Mouse (Mus musculus) cortical plate, adult 2 months (tissue): ENCODE data around the gene Olfr875. TPM values are rescaled to one million over a fixed set of nuclear protein-coding genes. Genes with fewer than 3 reads are reported as not detected.

Source experiments
- H3K27ac ChIP-seq: fragments of 200-500 bp; 2 replicates; pipeline ENCODE4 v1.5.1; 2012; ENCODE audit warnings: low read length, control low read depth, inconsistent platforms; ENCODE audit not compliant: insufficient read depth
- H3K4me1 ChIP-seq: fragments of 200-500 bp; 2 replicates; pipeline ENCODE4 v1.6.1; 2011; ENCODE audit warnings: low read length; ENCODE audit not compliant: control insufficient read depth, insufficient read depth
- H3K4me3 ChIP-seq: fragments of 200-500 bp; 2 replicates; pipeline ENCODE4 v1.5.1; 2011; ENCODE audit warnings: mild to moderate bottlenecking, low read length, control low read depth; ENCODE audit not compliant: insufficient read depth
- CTCF ChIP-seq: fragments of 200-500 bp; IDR thresholded peaks from 2 replicates; pipeline ENCODE4 v1.5.1; 2011; ENCODE audit warnings: mild to moderate bottlenecking, control low read depth, low read length; ENCODE audit not compliant: insufficient read depth; ENCODE audit errors: extremely low read depth
- POLR2A ChIP-seq: fragments of 200-500 bp; IDR thresholded peaks from 2 replicates; pipeline ENCODE4 v1.6.1; 2011; ENCODE audit warnings: mild to moderate bottlenecking, low read length, control low read depth; ENCODE audit not compliant: insufficient read depth; ENCODE audit errors: extremely low read depth
- polyA plus RNA-seq: library from polyadenylated mRNA; depleted of rRNA; stranded (reverse); fragments of >200 nt; gene quantifications from 2 replicates; pipeline ENCODE4 v1.2.3, GENCODE M21; 2012; rRNA removed

Gene Olfr875
- polyA plus RNA-seq, 1 experiment = not detected

DNA sequence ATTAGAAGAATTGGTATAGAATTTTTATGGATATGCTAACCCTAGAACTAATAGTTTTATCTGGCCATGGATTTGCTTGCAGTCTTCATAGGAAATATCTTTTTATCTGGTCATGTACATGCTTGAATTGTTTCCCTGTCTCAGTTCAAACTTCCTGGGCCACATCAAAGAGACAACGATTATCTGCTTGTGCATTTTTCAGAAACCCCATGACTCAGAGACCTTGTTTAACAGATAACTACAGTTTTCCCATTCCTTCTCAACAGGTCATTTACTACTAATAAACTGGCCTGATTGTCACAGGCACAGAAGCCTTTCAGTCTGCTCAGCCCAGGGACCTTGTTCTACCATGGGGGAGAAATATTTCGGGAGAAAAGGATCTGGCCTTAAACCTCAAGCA is 14.8 kb downstream of the Olfr875 start:
- TF ChIP-seq POLR2A (no peak), CTCF (no peak)
- no peak overlapping the region for H3K27ac ChIP-seq
- 0 out of 2 replicates have a peak, but pooled peaks cover 2% of the 10 kb centered on the region for H3K4me1 ChIP-seq

DNA sequence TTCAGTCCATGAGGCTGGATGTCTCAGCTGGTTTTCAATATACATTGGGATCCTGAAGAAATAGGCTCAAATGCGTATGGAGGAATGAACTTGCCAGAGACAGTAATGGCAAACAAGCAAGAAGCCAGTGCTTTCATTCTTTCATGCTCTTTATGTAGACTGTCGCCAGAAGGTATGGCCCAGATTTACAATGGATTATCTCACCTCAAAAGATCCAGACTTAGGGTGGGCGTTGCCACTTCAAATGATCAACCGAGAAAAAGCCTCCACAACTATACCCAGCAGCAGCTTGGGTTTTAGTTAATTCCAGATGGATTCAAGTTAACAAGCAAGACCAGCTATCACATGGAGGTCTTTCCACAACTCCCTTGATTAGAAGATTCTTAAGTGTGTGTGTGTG is 30.4 kb downstream of the Olfr875 start:
- no peak overlapping the region for H3K4me3 ChIP-seq
- no peak overlapping the region for H3K27ac ChIP-seq
- H3K4me1 ChIP-seq = no peaks in the 10 kb centered on the region
- TF ChIP-seq POLR2A = no peak

More for the DNA sequence above, 14.8 kb downstream of the Olfr875 start:
- no peak overlapping the region for H3K4me3 ChIP-seq

DNA sequence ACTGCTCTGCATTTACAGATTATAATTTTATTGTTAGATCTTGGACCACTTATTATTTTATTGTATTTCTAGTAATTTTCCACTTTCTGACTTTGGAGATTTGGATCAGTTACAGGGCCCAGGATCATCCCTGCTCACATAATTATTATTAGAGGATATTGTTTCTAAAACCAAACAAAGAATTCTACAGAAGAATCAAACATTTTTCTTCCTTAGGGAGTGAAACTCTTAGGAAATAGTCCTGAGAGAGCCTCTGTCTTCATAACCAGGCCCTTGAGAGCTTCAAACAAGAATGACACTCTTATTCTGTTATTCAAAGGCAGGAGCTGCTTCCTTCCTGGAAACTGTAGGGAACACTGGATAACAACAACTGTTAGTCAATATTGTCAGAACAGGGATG is 31.1 kb downstream of the Olfr875 start, which contains the start of gene Olfr876:
Olfr876 (plus strand) TSS at position 301 of the 400 bp plus-strand sequence.
- no peak within 1 kb of the TSS for H3K4me3 ChIP-seq
- no peak within 1 kb of the TSS for H3K27ac ChIP-seq
- no peak for TF ChIP-seq CTCF
- TF ChIP-seq POLR2A = no peak
- no peaks in the 10 kb centered on the region; the same call in 1 of the 2 replicates for H3K4me1 ChIP-seq

DNA sequence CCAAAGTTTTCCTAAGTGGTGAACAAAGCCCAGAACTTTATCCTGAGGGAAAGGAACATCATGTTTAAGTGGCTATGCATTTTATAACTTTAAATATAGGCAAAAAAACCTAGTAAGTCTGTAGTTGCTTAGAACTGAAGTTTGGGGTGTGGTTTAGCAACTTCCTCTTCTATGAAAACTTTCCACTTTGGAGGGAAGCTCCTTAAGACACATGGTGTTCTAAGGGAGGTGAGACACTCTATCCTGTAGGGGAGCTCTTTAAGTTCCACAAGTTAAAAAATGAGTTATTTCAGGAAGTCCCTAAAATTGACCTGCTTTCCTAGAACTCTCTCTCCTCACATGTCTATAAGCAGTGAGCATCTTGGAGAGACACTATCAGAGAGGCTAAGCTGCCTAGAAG is 35.6 kb downstream of the Olfr875 start:
- no peak overlapping the region for H3K27ac ChIP-seq
- H3K4me3 ChIP-seq = no peak overlapping the region
- no peaks in the 10 kb centered on the region; the same call in 1 of the 2 replicates for H3K4me1 ChIP-seq
- TF ChIP-seq POLR2A (no peak), CTCF (no peak)

DNA sequence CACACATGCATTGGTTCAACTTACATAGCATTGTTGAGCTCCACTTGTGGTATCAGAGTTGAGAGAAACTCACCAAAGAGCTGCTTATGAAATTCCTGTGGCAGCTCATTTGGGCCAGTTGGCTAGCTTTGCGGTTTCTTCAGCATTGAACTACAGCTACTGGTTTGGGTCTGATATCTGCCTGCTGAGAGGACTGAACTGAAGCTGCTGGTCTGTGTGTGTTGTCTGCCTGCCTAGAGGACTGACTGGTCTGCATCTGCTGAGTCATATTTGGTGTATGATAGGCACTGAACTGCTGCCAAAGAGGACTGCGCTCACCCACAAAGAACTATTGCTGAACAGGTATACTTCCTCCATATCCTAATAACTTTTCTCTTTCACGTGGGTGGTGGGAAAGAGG is 36.8 kb downstream of the Olfr875 start:
- H3K4me1 ChIP-seq = no peaks in the 10 kb centered on the region; the same call in 1 of the 2 replicates
- no peak for TF ChIP-seq POLR2A
- TF ChIP-seq CTCF = no peak
- no peak overlapping the region for H3K4me3 ChIP-seq
- no peak overlapping the region for H3K27ac ChIP-seq

DNA sequence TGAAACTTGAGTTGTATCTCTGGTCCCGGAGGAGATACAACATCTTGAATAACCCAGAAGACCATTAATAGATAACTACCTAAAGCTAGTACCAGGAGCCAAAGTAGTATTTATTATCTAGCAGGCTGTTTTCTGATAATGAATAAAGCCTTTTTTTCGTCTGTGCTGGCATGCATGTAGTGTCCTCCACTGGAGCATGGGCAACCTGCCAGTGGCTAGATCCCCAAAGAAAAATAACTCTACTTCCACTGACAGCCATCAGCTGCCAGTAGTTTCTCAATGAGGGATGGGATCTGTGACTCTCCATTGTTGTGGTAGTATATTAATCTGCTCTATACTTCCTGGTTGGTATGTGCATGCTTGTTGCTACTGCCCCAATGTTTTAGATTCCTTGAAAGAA is 37.3 kb downstream of the Olfr875 start:
- Histone ChIP-seq H3K4me1 (no peaks in the 10 kb centered on the region; the same call in 1 of the 2 replicates), H3K27ac (no peak overlapping the region), H3K4me3 (no peak overlapping the region)
- no peak for TF ChIP-seq CTCF
- no peak for TF ChIP-seq POLR2A

DNA sequence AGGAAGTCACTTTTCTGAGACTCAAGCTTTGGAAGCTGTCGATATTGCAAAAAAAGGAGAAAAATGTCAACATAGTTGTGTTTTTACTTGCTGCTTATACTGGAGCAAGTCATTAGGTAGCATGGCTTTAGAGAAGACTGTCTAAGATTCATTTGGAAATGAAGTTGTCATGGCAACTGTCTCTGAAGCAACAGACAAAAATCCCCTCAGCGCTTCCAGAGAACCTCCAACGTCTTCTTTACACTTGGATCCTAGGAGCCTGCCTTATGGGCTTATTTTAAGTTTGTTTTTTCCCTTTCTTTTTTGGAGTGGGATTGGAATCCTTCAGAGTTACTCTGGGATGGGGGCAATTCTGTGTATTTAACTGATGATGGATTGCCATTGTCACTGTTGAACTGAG is 43.0 kb downstream of the Olfr875 start:
- peaks cover 4% of the 10 kb centered on the region; the same call in 1 of the 2 replicates for H3K4me1 ChIP-seq
- H3K4me3 ChIP-seq = no peak overlapping the region
- TF ChIP-seq CTCF (no peak), POLR2A (no peak)
- peak overlapping the region; percentile 77 for H3K27ac ChIP-seq

Other genes starting within 250 kb of the Olfr875 start
- gene Esam, start 243.8 kb upstream of the Olfr875 start, polyA plus RNA-seq = 35.1 and 36.6 TPM in 2 replicates
- gene Vsig2, start 232.6 kb upstream of the Olfr875 start, polyA plus RNA-seq = 6.6 and 7.6 TPM in 2 replicates
- gene Nrgn, start 219.0 kb upstream of the Olfr875 start, polyA plus RNA-seq = 2,488 and 2,563 TPM in 2 replicates
- gene Siae, start 216.2 kb upstream of the Olfr875 start, polyA plus RNA-seq = 22.2 and 24.2 TPM in 2 replicates
- 4.8 and 5.0 TPM in 2 replicates for gene Spa17, start 158.1 kb upstream of the Olfr875 start, polyA plus RNA-seq
- gene Tbrg1, start 114.5 kb upstream of the Olfr875 start, polyA plus RNA-seq = 48.0 TPM in 2 replicates
- not detected in 2 replicates for gene Panx3, start 102.6 kb upstream of the Olfr875 start, polyA plus RNA-seq
- gene Olfr160, start 55.6 kb upstream of the Olfr875 start, polyA plus RNA-seq = not detected in 2 replicates
- not detected in 2 replicates for gene Olfr874, start 26.8 kb upstream of the Olfr875 start, polyA plus RNA-seq
- not detected in 2 replicates for gene Olfr876, start 31.2 kb downstream of the Olfr875 start, polyA plus RNA-seq
- gene Olfr877, start 82.4 kb downstream of the Olfr875 start, polyA plus RNA-seq = 0.11 and 0.31 TPM in 2 replicates
- gene Olfr145, start 124.9 kb downstream of the Olfr875 start, polyA plus RNA-seq = 0.02 TPM in 1 of 2 replicates, not detected in the other
- gene Olfr878, start 146.0 kb downstream of the Olfr875 start, polyA plus RNA-seq = 0.23 and 0.26 TPM in 2 replicates
- gene Olfr881, start 220.0 kb downstream of the Olfr875 start, polyA plus RNA-seq = 0.08 TPM in 1 of 2 replicates, not detected in the other